Mouse (Mus musculus) thymus, postnatal 36 days (tissue): ENCODE results near the gene Vmn1r47.
"Not testable (repeated sequence)": the region's sequence is repeated elsewhere in the genome, so short reads cannot be mapped to it uniquely, and the experiment has no call there.

Experiments used
- DNase-seq, 2 experiments: peaks; one replicate each; pipeline ENCODE4 v3.0.0; 2022; ENCODE audit warnings: mixed read lengths in 2 of 2

The Vmn1r47 gene

GRCm38 (mm10) chr6:90015847-90016246, at the start of gene Vmn1r47:
Gene Vmn1r47, plus strand, starts transcription at chr6:90016147.
- DNase-seq, result not testable (repeated sequence)

GRCm38 (mm10) chr6:89966341-89966740, 49.6 kb upstream of the Vmn1r47 start:
- no peak for DNase-seq

GRCm38 (mm10) chr6:89969013-89969412, 46.9 kb upstream of the Vmn1r47 start, which contains the start of gene Vmn1r46:
Gene Vmn1r46, plus strand, starts transcription at chr6:89969313.
- no peak for DNase-seq

- DNase-seq, result no peak
Measured at GRCm38 (mm10) chr6:89985989-89986388, 30.0 kb upstream of the Vmn1r47 start.

GRCm38 (mm10) chr6:90036741-90037140, 20.8 kb downstream of the Vmn1r47 start, which contains the start of gene Vmn1r48:
Gene Vmn1r48, minus strand, starts transcription at chr6:90036841.
- DNase-seq, result not testable (repeated sequence)
